In genomic region chr17:90130836-90131235, GRCm38 (mm10) we compare ENCODE assay signal across 22 mouse cellular contexts.
DNase-seq lines count a peak whose midpoint lies in the region; ATAC-seq lines count a peak whose summit lies in the region.
"Had no signal": no experiment of that assay in that cellular context is flagged by ENCODE, and none has a peak within 500 bp of the region (broad histone marks: within the 10 kb centered on the region; RNA-seq: fewer than 3 reads in every experiment).

No protein-coding gene starts in this region.

- DNase-seq in embryo, embryonic 11 days, result peak; percentile 3
- no peak for DNase-seq in embryo, embryonic 10 days (ENCODE audit: low spot score)
- DNase-seq in liver, embryonic 11.5 days (ENCODE audit: low spot score), result no peak
- peak; percentile 53 for DNase-seq in cerebellum, adult 8-10 months
- DNase-seq in splenic B cell, adult 2 months (ENCODE audit: low read depth, low spot score), result peak; percentile 5
- DNase-seq in right cerebral cortex, postnatal 14 days, result no peak
- DNase-seq: adrenal gland, postnatal 10 days; heart, postnatal 4 days; kidney, adult 8-10 months; kidney, postnatal 4 days; liver, embryonic 13.5 days; right cerebral cortex, postnatal 25 days; thymus, postnatal 36 days had no signal

- no peaks in the 10 kb centered on the region for H3K4me1 ChIP-seq in liver, embryonic 11.5 days (replicated peaks; ENCODE audit: control insufficient read depth, insufficient read depth, low read length)
- no peaks in the 10 kb centered on the region for H3K4me1 ChIP-seq in liver, embryonic 12.5 days
- H3K4me1 ChIP-seq: embryonic facial prominence, embryonic 15.5 days; forebrain, embryonic 13.5 days; heart, embryonic 13.5 days; limb, embryonic 10.5 days; liver, embryonic 13.5 days; lung, embryonic 15.5 days; midbrain, embryonic 13.5 days had no signal

- no peaks in the 10 kb centered on the region for H3K36me3 ChIP-seq in liver, embryonic 11.5 days (ENCODE audit: control insufficient read depth, insufficient read depth, low read length)
- H3K36me3 ChIP-seq in liver, embryonic 12.5 days, result no peaks in the 10 kb centered on the region
- H3K36me3 ChIP-seq in splenic B cell, adult 2 months (ENCODE audit: control insufficient read depth, insufficient read depth, low read length, poor library complexity, severe bottlenecking), result no peaks in the 10 kb centered on the region
- H3K36me3 ChIP-seq: embryonic facial prominence, embryonic 15.5 days; heart, embryonic 13.5 days; limb, embryonic 10.5 days; liver, embryonic 13.5 days; lung, embryonic 15.5 days; midbrain, embryonic 13.5 days had no signal

- no peak overlapping the region for H3K9ac ChIP-seq in liver, embryonic 11.5 days (ENCODE audit: low read depth, low read length)
- H3K9ac ChIP-seq in liver, embryonic 12.5 days, result no peak overlapping the region
- H3K9ac ChIP-seq: embryonic facial prominence, embryonic 15.5 days; forebrain, embryonic 13.5 days; heart, embryonic 13.5 days; liver, embryonic 13.5 days; lung, embryonic 15.5 days; midbrain, embryonic 13.5 days had no signal

- 74% methylated on average over 11 of the region's 12 CpGs for WGBS in liver, embryonic 11.5 days
- WGBS in liver, embryonic 12.5 days (ENCODE audit: insufficient replicate concordance), result 60% methylated on average over 12 of the region's 12 CpGs

- H3K27ac ChIP-seq in liver, embryonic 11.5 days (ENCODE audit: low read depth, low read length), result no peak overlapping the region
- no peak overlapping the region for H3K27ac ChIP-seq in liver, embryonic 12.5 days
- H3K27ac ChIP-seq: embryonic facial prominence, embryonic 15.5 days; forebrain, embryonic 13.5 days; heart, embryonic 13.5 days; limb, embryonic 10.5 days; liver, embryonic 13.5 days; lung, embryonic 15.5 days; midbrain, embryonic 13.5 days had no signal

- no peak overlapping the region for H3K4me2 ChIP-seq in liver, embryonic 11.5 days
- H3K4me2 ChIP-seq in liver, embryonic 12.5 days, result no peak overlapping the region
- H3K4me2 ChIP-seq: embryonic facial prominence, embryonic 15.5 days; forebrain, embryonic 13.5 days; heart, embryonic 13.5 days; liver, embryonic 13.5 days; lung, embryonic 15.5 days; midbrain, embryonic 13.5 days had no signal

- 0 out of 2 replicates have a peak, but pooled peaks have one; percentile 20 for ATAC-seq in liver, embryonic 11.5 days (replicated peaks; ENCODE audit: low FRiP score)
- no peak for ATAC-seq in liver, embryonic 12.5 days
- ATAC-seq: forebrain, embryonic 13.5 days; inflammation-experienced regulatory T-cells, adult 6 months; midbrain, embryonic 13.5 days had no signal

- no peaks in the 10 kb centered on the region for H3K9me3 ChIP-seq in liver, embryonic 11.5 days (ENCODE audit: control insufficient read depth, low read length)
- no peaks in the 10 kb centered on the region for H3K9me3 ChIP-seq in liver, embryonic 12.5 days (replicated peaks)
- H3K9me3 ChIP-seq: embryonic facial prominence, embryonic 15.5 days; forebrain, embryonic 13.5 days; heart, embryonic 13.5 days; limb, embryonic 10.5 days; liver, embryonic 13.5 days; lung, embryonic 15.5 days; midbrain, embryonic 13.5 days had no signal

- no peaks in the 10 kb centered on the region for H3K27me3 ChIP-seq in liver, embryonic 11.5 days (replicated peaks; ENCODE audit: control insufficient read depth, insufficient read depth, low read length)
- H3K27me3 ChIP-seq in liver, embryonic 12.5 days (replicated peaks), result no peaks in the 10 kb centered on the region
- no peaks in the 10 kb centered on the region for H3K27me3 ChIP-seq in splenic B cell, adult 2 months (ENCODE audit: control insufficient read depth, insufficient read depth, low read length, poor library complexity, severe bottlenecking)
- H3K27me3 ChIP-seq: CH12.LX; embryonic facial prominence, embryonic 15.5 days; forebrain, embryonic 13.5 days; heart, embryonic 13.5 days; liver, embryonic 13.5 days; lung, embryonic 15.5 days; midbrain, embryonic 13.5 days had no signal

- no peak overlapping the region for H3K4me3 ChIP-seq in liver, embryonic 11.5 days (ENCODE audit: low read depth, low read length)
- no peak overlapping the region for H3K4me3 ChIP-seq in liver, embryonic 12.5 days
- H3K4me3 ChIP-seq: embryonic facial prominence, embryonic 15.5 days; forebrain, embryonic 13.5 days; heart, embryonic 13.5 days; limb, embryonic 10.5 days; liver, embryonic 13.5 days; lung, embryonic 15.5 days; midbrain, embryonic 13.5 days had no signal

Comparison
In these comparisons a context has a peak if more than half of its experiments do, and no peak if none do; other contexts are left out.
1. DNase-seq: peak in embryo, embryonic 11 days (single experiment), cerebellum, adult 8-10 months (single experiment) and splenic B cell, adult 2 months (single experiment); none in embryo, embryonic 10 days (single experiment), liver, embryonic 11.5 days (single experiment) and right cerebral cortex, postnatal 14 days (single experiment).